Mouse (Mus musculus): Measurements from ENCODE around the gene Pagr1b.

GRCm38 (mm10) chr7:127007313-127008024 lies 8.8 kb downstream of the Pagr1b start:
- TF ChIP-seq POLR2A (IDR thresholded peaks at IDR 0.05; ENCODE audit: extremely low read depth, insufficient read depth, low read length) = no peak
- TF ChIP-seq CTCF (IDR thresholded peaks at IDR 0.05; ENCODE audit: low read depth, low read length) = no peak

All from liver, adult 2 months (tissue).